Mouse (Mus musculus): Measurements from ENCODE around the gene B4galt5. TPM values are rescaled to one million over a fixed set of nuclear protein-coding genes. Genes with fewer than 3 reads are reported as not detected.

Gene B4galt5
- polyA plus RNA-seq, 1 experiment: 59.4 TPM

GRCm38 (mm10) chr2:167316724-167317187 lies 32.2 kb downstream of the B4galt5 start:
- 8% methylated on average over 3 of the region's 3 CpGs for WGBS
- Histone ChIP-seq H3K4me1 (ENCODE audit: control insufficient read depth, insufficient read depth, low read length) (peaks cover 61% of the 10 kb centered on the region), H3K27me3 (ENCODE audit: control insufficient read depth, insufficient read depth, low read length) (no peaks in the 10 kb centered on the region), H3K4me3 (replicated peaks; ENCODE audit: insufficient read depth, low read depth, low read length) (no peak overlapping the region), H3K27ac (ENCODE audit: insufficient read depth, low read length) (peak overlapping the region; percentile 59)
- TF ChIP-seq CTCF (IDR thresholded peaks at IDR 0.05; ENCODE audit: borderline replicate concordance, insufficient read depth, low read depth, low read length) (no peak), POLR2A (IDR thresholded peaks at IDR 0.05; ENCODE audit: borderline replicate concordance, insufficient read depth, low read length) (no peak)
- peak; percentile 81 to 85 for DNase-seq

GRCm38 (mm10) chr2:167314491-167314890 lies 34.5 kb downstream of the B4galt5 start:
- no peak for TF ChIP-seq CTCF (IDR thresholded peaks at IDR 0.05; ENCODE audit: borderline replicate concordance, insufficient read depth, low read depth, low read length)
- no peak for TF ChIP-seq POLR2A (IDR thresholded peaks at IDR 0.05; ENCODE audit: borderline replicate concordance, insufficient read depth, low read length)
- Histone ChIP-seq H3K27me3 (ENCODE audit: control insufficient read depth, insufficient read depth, low read length) (no peaks in the 10 kb centered on the region), H3K4me1 (ENCODE audit: control insufficient read depth, insufficient read depth, low read length) (peaks cover 56% of the 10 kb centered on the region), H3K27ac (ENCODE audit: insufficient read depth, low read length) (peak overlapping the region; percentile 41), H3K4me3 (replicated peaks; ENCODE audit: insufficient read depth, low read depth, low read length) (no peak overlapping the region)
- WGBS: 68% methylated on average over 8 of the region's 8 CpGs
- DNase-seq: peak in 1 of 2 experiments; percentile 20

- TF ChIP-seq CTCF (IDR thresholded peaks at IDR 0.05; ENCODE audit: borderline replicate concordance, insufficient read depth, low read depth, low read length): no peak
- TF ChIP-seq POLR2A (IDR thresholded peaks at IDR 0.05; ENCODE audit: borderline replicate concordance, insufficient read depth, low read length): no peak
- Histone ChIP-seq H3K4me1 (ENCODE audit: control insufficient read depth, insufficient read depth, low read length) (peaks cover 56% of the 10 kb centered on the region), H3K4me3 (replicated peaks; ENCODE audit: insufficient read depth, low read depth, low read length) (no peak overlapping the region), H3K27ac (ENCODE audit: insufficient read depth, low read length) (peak overlapping the region; percentile 41), H3K27me3 (ENCODE audit: control insufficient read depth, insufficient read depth, low read length) (no peaks in the 10 kb centered on the region)
- 40% methylated on average over 13 of the region's 13 CpGs for WGBS
- DNase-seq: peak; percentile 73
Observed at GRCm38 (mm10) chr2:167313501-167314326, 35.3 kb downstream of the B4galt5 start.

GRCm38 (mm10) chr2:167310121-167310520 lies 38.9 kb downstream of the B4galt5 start:
- no peak overlapping the region for H3K4me3 ChIP-seq (replicated peaks; ENCODE audit: insufficient read depth, low read depth, low read length)
- peaks cover 56% of the 10 kb centered on the region for H3K4me1 ChIP-seq (ENCODE audit: control insufficient read depth, insufficient read depth, low read length)
- no peak for TF ChIP-seq POLR2A (IDR thresholded peaks at IDR 0.05; ENCODE audit: borderline replicate concordance, insufficient read depth, low read length)
- no peak for TF ChIP-seq CTCF (IDR thresholded peaks at IDR 0.05; ENCODE audit: borderline replicate concordance, insufficient read depth, low read depth, low read length)
- no peak overlapping the region for H3K27ac ChIP-seq (ENCODE audit: insufficient read depth, low read length)
- H3K27me3 ChIP-seq (ENCODE audit: control insufficient read depth, insufficient read depth, low read length): no peaks in the 10 kb centered on the region
- WGBS: 97% methylated on average over 1 of the region's 1 CpGs
- peak in 1 of 2 experiments; percentile 7 for DNase-seq

- TF ChIP-seq CTCF (IDR thresholded peaks at IDR 0.05; ENCODE audit: borderline replicate concordance, insufficient read depth, low read depth, low read length) (no peak), POLR2A (IDR thresholded peaks at IDR 0.05; ENCODE audit: borderline replicate concordance, insufficient read depth, low read length) (no peak)
- Histone ChIP-seq H3K27ac (ENCODE audit: insufficient read depth, low read length) (no peak overlapping the region), H3K27me3 (ENCODE audit: control insufficient read depth, insufficient read depth, low read length) (no peaks in the 10 kb centered on the region), H3K4me3 (replicated peaks; ENCODE audit: insufficient read depth, low read depth, low read length) (no peak overlapping the region), H3K4me1 (ENCODE audit: control insufficient read depth, insufficient read depth, low read length) (peaks cover 48% of the 10 kb centered on the region)
- WGBS: 38% methylated on average over 12 of the region's 12 CpGs
- DNase-seq: peak in 1 of 2 experiments; percentile 29
Observed at GRCm38 (mm10) chr2:167309286-167309685, 39.7 kb downstream of the B4galt5 start.

- Histone ChIP-seq H3K4me3 (replicated peaks; ENCODE audit: insufficient read depth, low read depth, low read length) (no peak overlapping the region), H3K4me1 (ENCODE audit: control insufficient read depth, insufficient read depth, low read length) (peaks cover 33% of the 10 kb centered on the region), H3K27ac (ENCODE audit: insufficient read depth, low read length) (no peak overlapping the region; the same call in 1 of the 2 replicates), H3K27me3 (ENCODE audit: control insufficient read depth, insufficient read depth, low read length) (no peaks in the 10 kb centered on the region)
- WGBS: 49% methylated on average over 12 of the region's 12 CpGs
- peak in 1 of 2 experiments; percentile 23 for DNase-seq
- TF ChIP-seq POLR2A (IDR thresholded peaks at IDR 0.05; ENCODE audit: borderline replicate concordance, insufficient read depth, low read length) (no peak), CTCF (IDR thresholded peaks at IDR 0.05; ENCODE audit: borderline replicate concordance, insufficient read depth, low read depth, low read length) (no peak)
Observed at GRCm38 (mm10) chr2:167307716-167308115, 41.3 kb downstream of the B4galt5 start.

GRCm38 (mm10) chr2:167306626-167307541 lies 42.1 kb downstream of the B4galt5 start:
- no peak for TF ChIP-seq CTCF (IDR thresholded peaks at IDR 0.05; ENCODE audit: borderline replicate concordance, insufficient read depth, low read depth, low read length)
- TF ChIP-seq POLR2A (IDR thresholded peaks at IDR 0.05; ENCODE audit: borderline replicate concordance, insufficient read depth, low read length): no peak
- H3K4me3 ChIP-seq (replicated peaks; ENCODE audit: insufficient read depth, low read depth, low read length): no peak overlapping the region
- H3K27ac ChIP-seq (ENCODE audit: insufficient read depth, low read length): peak overlapping the region; percentile 16
- peaks cover 33% of the 10 kb centered on the region for H3K4me1 ChIP-seq (ENCODE audit: control insufficient read depth, insufficient read depth, low read length)
- H3K27me3 ChIP-seq (ENCODE audit: control insufficient read depth, insufficient read depth, low read length): no peaks in the 10 kb centered on the region
- DNase-seq: peak; percentile 45 to 56
- WGBS: 48% methylated on average over 15 of the region's 15 CpGs
